Mouse (Mus musculus): ENCODE measurements around the gene Sik3. TPM values are rescaled to one million over a fixed set of nuclear protein-coding genes. Genes with fewer than 3 reads are reported as not detected.

Gene Sik3
- total RNA-seq, 1 experiment from 2014 or later = 8.8 TPM

GRCm38 (mm10) chr9:46272070-46272469 is 259.4 kb downstream of the Sik3 start:
- ATAC-seq (replicated peaks; ENCODE audit: insufficient number of reproducible peaks, low FRiP score, low TSS enrichment, poor library complexity, severe bottlenecking) = no peak

DNA sequence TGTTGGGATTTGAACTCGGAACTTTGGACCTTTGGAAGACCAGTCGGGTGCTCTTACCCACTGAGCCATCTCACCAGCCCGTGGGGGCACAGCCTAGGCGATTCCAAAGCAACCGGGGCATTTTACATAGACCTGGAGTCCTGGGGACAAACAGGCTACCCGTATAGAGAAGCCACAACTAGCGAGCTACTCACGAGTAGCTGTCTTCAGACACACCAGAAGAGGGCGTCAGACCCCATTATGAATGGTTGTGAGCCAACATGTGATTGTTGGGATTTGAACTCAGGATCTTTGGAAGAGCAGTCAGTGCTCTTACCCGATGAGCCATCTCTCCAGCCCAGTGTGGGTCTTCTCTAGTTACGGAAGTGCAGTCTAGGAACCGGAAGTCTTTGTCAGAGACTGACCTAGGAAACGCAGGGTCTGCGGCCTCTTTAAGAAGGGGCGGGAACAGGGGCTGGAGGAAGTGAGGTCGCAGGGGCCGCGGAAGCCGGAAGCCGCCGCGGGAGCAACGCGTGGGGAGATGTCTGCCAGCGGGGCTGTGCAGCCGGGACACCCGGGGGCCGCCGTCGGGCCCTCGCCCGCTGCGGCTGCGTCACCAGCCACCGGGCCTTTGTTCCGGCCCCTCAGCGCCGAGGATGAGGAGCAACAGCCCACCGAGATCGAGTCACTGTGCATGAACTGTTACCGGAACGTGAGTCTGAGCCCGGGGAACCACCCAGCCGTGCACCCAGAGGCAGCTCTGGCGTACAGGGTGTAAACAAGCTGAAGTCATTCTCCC is 260.2 kb downstream of the Sik3 start, which contains the start of gene Zpr1:
Gene Zpr1, plus strand, starts transcription at position 388 of the 778 bp plus-strand sequence.
- ATAC-seq (replicated peaks; ENCODE audit: insufficient number of reproducible peaks, low FRiP score, low TSS enrichment, poor library complexity, severe bottlenecking) = peak; percentile 92

Other genes starting within 250 kb of the Sik3 start
- 10.6 to 16.4 TPM (median 13.0 TPM) in 3 replicates for gene Cep164, start 184.1 kb upstream of the Sik3 start, total RNA-seq (2017)
- gene Bace1, start 174.2 kb upstream of the Sik3 start, total RNA-seq (2017) = 0.29 to 1.1 TPM (median 0.43 TPM) in 3 replicates
- 23.5 to 44.2 TPM (median 36.3 TPM) in 3 replicates for gene Pcsk7, start 106.3 kb upstream of the Sik3 start, total RNA-seq (2017)
- gene Rnf214, start 105.9 kb upstream of the Sik3 start, total RNA-seq (2017) = 35.0 to 48.8 TPM (median 46.1 TPM) in 3 replicates
- gene Tagln, start 76.8 kb upstream of the Sik3 start, total RNA-seq (2017) = 0.68 TPM in 1 of 3 replicates, not detected in the others
- 40.2 to 62.3 TPM (median 50.1 TPM) in 3 replicates for gene Sidt2, start 57.6 kb upstream of the Sik3 start, total RNA-seq (2017)
- gene Pafah1b2, start 130 bp upstream of the Sik3 start, total RNA-seq (2017) = 67.4 to 83.6 TPM (median 77.9 TPM) in 3 replicates
- gene Apoa1, start 215.8 kb downstream of the Sik3 start, total RNA-seq (2017) = not detected in 3 replicates
- not detected in 3 replicates for gene Apoc3, start 222.8 kb downstream of the Sik3 start, total RNA-seq (2017)
- gene Apoa4, start 227.9 kb downstream of the Sik3 start, total RNA-seq (2017) = not detected in 3 replicates

All from monocyte, adult 5-6 weeks (primary cell).